Mouse (Mus musculus): ENCODE data around the gene Ube2dnl1. TPM values are rescaled to one million over a fixed set of nuclear protein-coding genes. Genes with fewer than 3 reads are reported as not detected.

The Ube2dnl1 gene
- total RNA-seq (2021) = not detected

GRCm38 (mm10) chrX:114904712-114905111, at the start of gene Ube2dnl1:
Gene Ube2dnl1 (plus strand): TSS chrX:114905012.
- no peak for DNase-seq (ENCODE audit: extremely low spot score in 1 of 2, low spot score in 1 of 2)

DNA sequence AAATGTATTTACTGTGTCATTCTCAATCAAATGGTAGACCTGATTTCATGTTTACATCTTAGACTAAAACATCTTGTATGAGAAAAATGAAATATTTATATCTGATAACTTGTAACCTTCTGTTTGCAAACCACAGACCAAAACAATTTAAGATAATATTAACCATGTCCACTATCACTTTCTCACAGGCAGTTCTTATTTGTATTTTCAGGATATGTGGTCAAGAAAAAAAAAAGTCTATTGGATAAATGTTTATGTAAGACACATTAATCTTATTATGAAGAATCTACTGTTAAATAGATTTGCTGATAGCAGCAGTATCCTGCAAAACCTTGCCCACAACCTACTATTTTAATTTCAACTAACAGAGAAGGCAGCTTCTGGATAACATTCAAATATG, 9.3 kb upstream of the Ube2dnl1 start:
- no peak for DNase-seq (ENCODE audit: extremely low spot score in 1 of 2, low spot score in 1 of 2)

- DNase-seq (ENCODE audit: extremely low spot score in 1 of 2, low spot score in 1 of 2) = no peak
Measured at GRCm38 (mm10) chrX:114897506-114897905, 7.3 kb upstream of the Ube2dnl1 start.

GRCm38 (mm10) chrX:114903391-114903790, 1.4 kb upstream of the Ube2dnl1 start:
- DNase-seq (ENCODE audit: extremely low spot score in 1 of 2, low spot score in 1 of 2) = no peak

GRCm38 (mm10) chrX:114907282-114907681, 2.5 kb downstream of the Ube2dnl1 start, which contains the start of gene Ube2dnl2:
Gene Ube2dnl2 (plus strand): TSS chrX:114907582.
- no peak for DNase-seq (ENCODE audit: extremely low spot score in 1 of 2, low spot score in 1 of 2)

GRCm38 (mm10) chrX:114955066-114955465, 50.3 kb downstream of the Ube2dnl1 start:
- DNase-seq (ENCODE audit: extremely low spot score in 1 of 2, low spot score in 1 of 2) = no peak

Other genes with a start within 250 kb of the Ube2dnl1 start
- not detected for gene Ube2dnl2, start 2.6 kb downstream of the Ube2dnl1 start, total RNA-seq (2021)

Measured in layer of hippocampus, postnatal 25 days (tissue).